Mouse (Mus musculus) lung, adult 2 months (tissue): ENCODE results near the gene Lmbrd2.

Source experiments
- CTCF ChIP-seq: fragments of 200-500 bp; IDR thresholded peaks from 2 replicates; pipeline ENCODE4 v1.5.1; 2011; ENCODE audit warnings: mild to moderate bottlenecking, low read length, control low read depth; ENCODE audit not compliant: insufficient read depth
- POLR2A ChIP-seq: fragments of 200-500 bp; IDR thresholded peaks from 2 replicates; pipeline ENCODE4 v1.6.1; 2011; ENCODE audit warnings: low read depth, mild to moderate bottlenecking, control low read depth, low read length, borderline replicate concordance; ENCODE audit errors: extremely low read depth

- TF ChIP-seq CTCF: no peak
- no peak for TF ChIP-seq POLR2A
Measured at GRCm38 (mm10) chr15:9134891-9135507, 5.4 kb upstream of the Lmbrd2 start.
